Mouse (Mus musculus) MEL (cell line): ENCODE results near the gene Slc30a1.

Experiments
- CTCF ChIP-seq, 3 experiments: IDR thresholded peaks in 2 of 3; conservative IDR thresholded peaks in 1 of 3; 2 replicates each; pipeline ENCODE4 v1.5.1; 2011 to 2012; ENCODE audit warnings: low read length in 3 of 3, low read depth in 2 of 3, mild to moderate bottlenecking in 2 of 3, improper control_type of control experiment in 1 of 3, inconsistent platforms in 1 of 3, mixed read lengths in 1 of 3, moderate library complexity in 1 of 3; ENCODE audit not compliant: control insufficient read depth in 1 of 3, insufficient read depth in 1 of 3, poor library complexity in 1 of 3, severe bottlenecking in 1 of 3
- E2F4 ChIP-seq: IDR thresholded peaks from 2 replicates; pipeline ENCODE4 v1.6.1; 2011; ENCODE audit warnings: low read depth, low read length, improper control_type of control experiment, borderline replicate concordance
- ELF1 ChIP-seq: IDR thresholded peaks from 2 replicates; pipeline ENCODE4 v1.6.1; 2014; ENCODE audit warnings: low read depth, mild to moderate bottlenecking, inconsistent platforms, low read length, improper control_type of control experiment, moderate library complexity
- GABPA ChIP-seq: IDR thresholded peaks from 2 replicates; pipeline ENCODE4 v1.6.1; 2012; ENCODE audit warnings: low read depth, mild to moderate bottlenecking, inconsistent platforms, low read length, improper control_type of control experiment, moderate library complexity
- MAX ChIP-seq: IDR thresholded peaks from 2 replicates; pipeline ENCODE4 v1.6.1; 2011; ENCODE audit warnings: low read length, improper control_type of control experiment
- MAZ ChIP-seq: IDR thresholded peaks from 2 replicates; pipeline ENCODE4 v1.6.1; 2012; ENCODE audit warnings: low read depth, mild to moderate bottlenecking, inconsistent platforms, low read length, improper control_type of control experiment
- NRF1 ChIP-seq: IDR thresholded peaks from 2 replicates; pipeline ENCODE4 v1.6.1; 2014; ENCODE audit warnings: low read depth, mild to moderate bottlenecking, inconsistent platforms, low read length, improper control_type of control experiment, moderate library complexity; ENCODE audit not compliant: poor library complexity, insufficient read depth, severe bottlenecking
- POLR2A ChIP-seq, 2 experiments: IDR thresholded peaks; 2 replicates each; pipeline ENCODE4 v1.6.1; 2011 to 2012; ENCODE audit warnings: low read length in 2 of 2, mild to moderate bottlenecking in 2 of 2, control low read depth in 1 of 2, improper control_type of control experiment in 1 of 2, low read depth in 1 of 2, moderate library complexity in 1 of 2; ENCODE audit not compliant: control insufficient read depth in 1 of 2, insufficient read depth in 1 of 2, poor library complexity in 1 of 2
- TAL1 ChIP-seq: IDR thresholded peaks from 2 replicates; pipeline ENCODE4 v1.6.1; 2012; ENCODE audit warnings: mild to moderate bottlenecking, inconsistent platforms, low read length, moderate library complexity, mixed read lengths
- TBP ChIP-seq: IDR thresholded peaks from 2 replicates; pipeline ENCODE4 v1.8.0; 2011; ENCODE audit warnings: low read depth, low read length, improper control_type of control experiment
- TCF12 ChIP-seq: IDR thresholded peaks from 2 replicates; pipeline ENCODE4 v1.6.1; 2014; ENCODE audit warnings: low read depth, mild to moderate bottlenecking, inconsistent platforms, low read length, improper control_type of control experiment, moderate library complexity
- ZC3H11A ChIP-seq: IDR thresholded peaks from 2 replicates; pipeline ENCODE4 v1.6.1; 2012; ENCODE audit warnings: low read depth, mild to moderate bottlenecking, inconsistent platforms, low read length, improper control_type of control experiment
- ZNF384 ChIP-seq: IDR thresholded peaks from 2 replicates; pipeline ENCODE4 v1.6.1; 2012; ENCODE audit warnings: low read depth, mild to moderate bottlenecking, inconsistent platforms, low read length, improper control_type of control experiment

- TF ChIP-seq MAX, result no peak
- TF ChIP-seq TCF12, result no peak
- no peak for TF ChIP-seq POLR2A (IDR thresholded peaks at IDR 0.05; ENCODE audit: control insufficient read depth in 1 of 2, insufficient read depth in 1 of 2, low read depth in 1 of 2, low read length in 2 of 2, poor library complexity in 1 of 2)
- no peak for TF ChIP-seq NRF1
- no peak for TF ChIP-seq GABPA
- TF ChIP-seq ELF1, result no peak
- no peak for TF ChIP-seq TAL1
- no peak for TF ChIP-seq E2F4
- no peak for TF ChIP-seq ZC3H11A
- no peak for TF ChIP-seq CTCF (IDR thresholded peaks at IDR 0.05 in 2 of 3, conservative IDR thresholded peaks at IDR 0.05 in 1 of 3; ENCODE audit: control insufficient read depth in 1 of 3, insufficient read depth in 1 of 3, low read depth in 2 of 3, low read length in 3 of 3, poor library complexity in 1 of 3, severe bottlenecking in 1 of 3)
- TF ChIP-seq TBP, result no peak
- no peak for TF ChIP-seq MAZ
- no peak for TF ChIP-seq ZNF384
Measured at GRCm38 (mm10) chr1:191916876-191917275, 10.3 kb downstream of the Slc30a1 start.
